Mouse (Mus musculus) olfactory bulb, adult 2 months (tissue): ENCODE data around the gene Zbtb32. TPM values are rescaled to one million over a fixed set of nuclear protein-coding genes. Genes with fewer than 3 reads are reported as not detected.

Experiments
- H3K27ac ChIP-seq: fragments of 200-500 bp; 2 replicates; pipeline ENCODE4 v1.5.1; 2012; ENCODE audit warnings: low read depth, low read length; ENCODE audit not compliant: insufficient read depth
- H3K4me1 ChIP-seq: fragments of 200-500 bp; 2 replicates; pipeline ENCODE4 v1.6.1; 2012; ENCODE audit warnings: low read length; ENCODE audit not compliant: control insufficient read depth, insufficient read depth
- H3K4me3 ChIP-seq: fragments of 200-500 bp; 2 replicates; pipeline ENCODE4 v1.5.1; 2012; ENCODE audit warnings: mild to moderate bottlenecking, low read depth, low read length, moderate library complexity; ENCODE audit not compliant: insufficient read depth
- CTCF ChIP-seq: fragments of 200-500 bp; IDR thresholded peaks from 2 replicates; pipeline ENCODE4 v1.5.1; 2012; ENCODE audit warnings: low read depth, mild to moderate bottlenecking, low read length, moderate library complexity; ENCODE audit not compliant: insufficient read depth
- POLR2A ChIP-seq: fragments of 200-500 bp; IDR thresholded peaks from 2 replicates; pipeline ENCODE4 v1.6.1; 2012; ENCODE audit warnings: mild to moderate bottlenecking, low read depth, low read length, moderate library complexity; ENCODE audit not compliant: insufficient read depth
- WGBS: fragments of 180-500 bp; shearing (Covaris S2); methylation state at CpG from one replicate; pipeline ENCODE4 v1.1.7; 2018; 5-methylcytosine and 5-hydroxymethylcytosine counted together
- polyA plus RNA-seq: library from polyadenylated mRNA; stranded (reverse); fragments of >200 nt; gene quantifications from 2 replicates; pipeline ENCODE4 v1.2.4, GENCODE M21; 2012; ENCODE audit warnings: low replicate concordance; ENCODE audit not compliant: missing spikeins, insufficient read depth, insufficient read length

Gene Zbtb32
- polyA plus RNA-seq, 1 experiment: not detected

DNA sequence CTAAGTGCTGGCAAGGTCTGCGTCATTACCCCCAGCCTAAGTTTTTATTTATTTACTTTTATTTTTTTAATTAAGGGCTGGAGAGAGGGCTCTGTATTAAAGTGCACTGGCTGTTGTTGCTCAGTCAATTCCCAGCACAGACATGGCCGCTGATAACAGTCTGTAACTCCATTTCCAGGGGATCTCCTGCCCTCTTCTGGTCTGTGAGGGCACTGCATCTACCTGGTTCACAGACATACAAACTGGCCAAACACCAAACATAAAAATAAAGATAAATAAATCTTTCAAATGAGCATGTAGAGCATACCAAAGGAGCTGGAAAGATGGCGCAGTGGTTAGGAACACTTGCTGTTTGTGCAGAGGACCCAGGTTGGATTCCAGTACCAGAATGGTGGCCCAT lies 20.5 kb upstream of the Zbtb32 start:
- H3K4me1 ChIP-seq: peaks cover 9% of the 10 kb centered on the region; the same call in 1 of the 2 replicates
- TF ChIP-seq POLR2A: no peak
- TF ChIP-seq CTCF: no peak
- H3K27ac ChIP-seq: no peak overlapping the region
- WGBS: 83% methylated on average over 3 of the region's 3 CpGs
- H3K4me3 ChIP-seq: no peak overlapping the region

DNA sequence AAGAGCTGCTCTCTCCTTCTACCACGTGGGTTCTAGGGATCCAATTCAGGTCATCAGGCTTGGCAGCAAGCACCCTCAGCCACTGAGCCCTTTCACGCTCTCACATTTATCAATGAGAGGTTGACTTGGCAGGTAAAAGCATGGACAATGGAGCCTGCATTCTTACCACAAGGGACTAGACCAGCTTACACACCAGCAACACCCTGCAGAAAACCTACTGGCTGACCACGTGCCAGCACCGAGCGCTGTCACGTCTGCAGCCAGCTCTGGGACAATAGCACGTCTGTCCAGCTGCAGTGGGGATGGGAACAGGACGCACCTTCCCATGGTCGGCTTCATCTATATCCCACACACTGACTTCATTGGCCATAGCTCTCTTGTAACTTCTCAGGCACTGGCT lies 19.9 kb upstream of the Zbtb32 start:
- Histone ChIP-seq H3K27ac (no peak overlapping the region), H3K4me3 (no peak overlapping the region), H3K4me1 (peaks cover 9% of the 10 kb centered on the region; the same call in 1 of the 2 replicates)
- 90% methylated on average over 9 of the region's 9 CpGs for WGBS
- no peak for TF ChIP-seq CTCF
- no peak for TF ChIP-seq POLR2A

DNA sequence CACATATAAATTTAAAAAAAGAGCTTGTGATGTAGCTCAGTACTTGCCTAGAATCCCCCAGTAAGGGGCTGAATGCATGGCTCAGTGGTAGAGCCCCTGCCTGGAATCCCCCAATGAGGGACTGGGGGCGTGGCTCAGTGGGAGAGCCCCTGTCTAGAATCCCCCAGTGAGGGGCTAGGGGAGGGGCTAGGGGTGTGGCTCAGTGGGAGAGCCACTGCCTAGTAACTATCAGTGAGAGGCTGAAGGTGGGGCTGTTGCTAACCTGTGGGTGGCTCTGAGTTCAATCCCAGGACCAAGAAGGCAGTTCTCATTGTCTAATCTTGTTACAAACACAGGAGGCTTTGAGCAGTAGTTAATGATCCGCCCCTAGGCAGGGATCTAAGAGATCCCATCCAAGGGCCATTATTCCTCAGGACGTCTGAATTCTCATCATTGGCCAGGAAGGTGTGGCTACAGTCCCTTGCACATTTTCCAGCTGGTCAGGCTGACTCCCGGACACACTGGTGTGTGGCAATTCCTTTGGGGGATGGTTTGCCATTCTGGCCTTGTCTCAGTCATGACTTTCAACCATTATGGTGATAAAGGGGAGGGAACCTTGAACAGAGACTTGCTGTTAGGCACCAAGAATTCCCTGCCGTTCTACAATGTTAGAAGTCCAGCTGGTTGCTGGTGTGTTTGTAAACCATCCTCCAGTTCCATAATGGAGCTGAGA lies 16.5 kb upstream of the Zbtb32 start:
- TF ChIP-seq POLR2A (no peak), CTCF (no peak)
- no peaks in the 10 kb centered on the region for H3K4me1 ChIP-seq
- H3K27ac ChIP-seq: no peak overlapping the region
- WGBS: 54% methylated on average over 5 of the region's 5 CpGs
- no peak overlapping the region for H3K4me3 ChIP-seq

DNA sequence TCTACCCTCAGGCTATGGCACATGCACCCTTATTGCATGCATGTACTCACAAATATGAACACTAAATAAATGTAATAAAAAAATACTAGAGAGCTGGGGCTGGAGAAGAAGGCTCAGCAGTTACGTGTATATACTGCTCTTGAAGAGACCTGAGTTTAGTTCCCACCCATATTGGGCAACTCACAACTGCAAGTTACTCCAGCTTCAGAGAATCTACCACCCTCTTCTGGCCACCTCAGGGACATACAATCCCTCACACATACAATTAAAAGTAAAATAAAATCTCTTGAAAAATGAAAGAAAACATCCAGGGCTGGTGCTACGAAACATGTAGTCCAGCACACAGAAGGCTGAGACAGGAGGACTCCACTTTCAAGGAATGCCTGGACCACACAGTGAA lies 15.7 kb upstream of the Zbtb32 start:
- no peaks in the 10 kb centered on the region for H3K4me1 ChIP-seq
- WGBS: 76% methylated on average over 2 of the region's 2 CpGs
- TF ChIP-seq POLR2A (no peak), CTCF (no peak)
- no peak overlapping the region for H3K27ac ChIP-seq
- no peak overlapping the region for H3K4me3 ChIP-seq

DNA sequence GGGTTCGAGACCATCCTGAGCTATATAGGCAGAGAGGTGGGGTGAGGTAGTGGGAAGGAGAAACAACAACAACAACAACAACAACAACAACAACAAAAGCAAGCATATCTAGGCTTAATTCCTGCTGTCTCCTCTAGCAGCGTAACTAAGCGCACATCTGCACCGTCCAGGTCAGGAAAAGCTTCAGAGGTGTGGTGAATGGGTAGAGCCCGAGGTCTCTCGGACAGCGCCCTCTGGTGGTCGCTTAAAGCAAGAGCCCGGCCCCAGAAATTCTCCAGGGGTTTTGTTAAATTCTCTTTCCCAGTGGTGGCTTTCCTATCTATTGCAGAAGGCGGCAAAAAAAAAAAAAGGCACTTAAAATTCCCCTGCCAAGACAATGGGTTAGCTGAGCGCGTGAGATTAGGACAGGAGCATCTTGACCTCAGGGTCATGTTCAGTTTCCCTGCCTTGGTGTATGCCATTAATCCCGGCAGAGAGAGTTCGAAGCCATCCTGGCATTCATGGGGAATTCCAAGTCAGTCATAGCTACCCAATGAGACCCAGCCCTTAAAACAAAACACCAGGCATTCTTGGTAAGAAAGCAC lies 14.9 kb upstream of the Zbtb32 start:
- 17% methylated on average over 14 of the region's 14 CpGs for WGBS
- TF ChIP-seq POLR2A: no peak
- peak; percentile 65; the same call in 1 of the 2 replicates for TF ChIP-seq CTCF
- Histone ChIP-seq H3K27ac (no peak overlapping the region), H3K4me1 (no peaks in the 10 kb centered on the region), H3K4me3 (no peak overlapping the region)

DNA sequence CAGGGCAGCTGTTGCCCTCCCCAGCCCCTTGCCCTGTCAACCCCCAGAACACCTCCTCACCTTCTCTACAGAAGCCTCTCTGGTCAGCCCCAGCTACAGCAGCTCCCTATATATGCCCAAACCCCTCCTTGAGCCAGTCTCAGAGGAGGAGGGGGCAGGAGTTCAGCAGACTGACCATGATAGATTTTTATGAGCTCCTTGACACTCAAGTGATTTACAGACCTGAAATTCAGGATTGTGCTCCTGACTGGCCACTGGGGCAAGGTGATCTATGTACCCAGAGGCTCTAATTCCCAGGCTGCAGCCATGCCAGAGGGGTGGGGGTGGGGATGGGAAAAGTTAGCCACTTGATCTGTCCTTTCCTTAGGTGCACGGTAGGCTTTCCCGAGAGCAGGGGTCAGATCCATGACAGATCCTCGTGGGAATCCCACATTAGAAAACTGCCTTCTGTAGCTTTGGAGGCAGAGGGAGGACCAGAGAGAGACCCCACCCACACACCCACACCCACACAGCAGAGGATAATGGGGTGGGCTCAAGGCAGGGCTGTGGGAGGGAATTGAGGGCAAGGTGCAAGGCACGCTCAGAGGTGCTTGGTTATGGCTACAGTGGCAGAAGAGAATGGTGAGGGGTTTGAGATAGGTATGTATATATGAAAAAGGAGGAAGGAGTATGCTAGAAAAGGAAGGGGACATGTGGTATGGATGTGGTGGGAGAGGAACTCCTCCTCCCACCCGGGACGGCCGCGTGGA lies 14.1 kb upstream of the Zbtb32 start, which contains the start of gene Upk1a:
Upk1a (minus strand) TSS at position 194 of the 749 bp plus-strand sequence.
- TF ChIP-seq CTCF (no peak), POLR2A (no peak)
- WGBS: 80% methylated on average over 8 of the region's 8 CpGs

DNA sequence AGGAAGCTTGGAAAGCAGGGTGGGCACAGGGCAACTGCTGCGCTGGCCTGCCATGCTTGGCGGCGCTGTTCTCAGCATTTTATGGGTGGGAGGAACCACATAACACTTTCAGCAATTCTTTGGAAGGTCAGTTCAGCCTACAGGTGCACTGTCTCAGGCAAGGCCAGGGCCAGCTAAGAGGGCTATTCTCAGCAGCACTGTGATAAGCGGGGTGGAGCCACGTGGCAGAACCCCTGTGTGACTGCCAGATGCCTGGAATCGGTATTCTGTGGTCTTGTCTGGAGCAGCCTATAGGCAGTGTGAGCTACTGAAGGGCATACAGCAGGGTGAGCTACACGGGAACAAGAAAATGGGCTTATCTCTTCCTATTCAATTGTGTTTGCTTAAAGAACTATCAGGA lies 11.3 kb upstream of the Zbtb32 start:
- no peak for TF ChIP-seq POLR2A
- no peak for TF ChIP-seq CTCF

More for the DNA sequence above, 14.1 kb upstream of the Zbtb32 start, which contains the start of gene Upk1a:
- H3K4me1 ChIP-seq: no peaks in the 10 kb centered on the region
- no peak within 1 kb of the TSS for H3K27ac ChIP-seq
- H3K4me3 ChIP-seq: no peak within 1 kb of the TSS

DNA sequence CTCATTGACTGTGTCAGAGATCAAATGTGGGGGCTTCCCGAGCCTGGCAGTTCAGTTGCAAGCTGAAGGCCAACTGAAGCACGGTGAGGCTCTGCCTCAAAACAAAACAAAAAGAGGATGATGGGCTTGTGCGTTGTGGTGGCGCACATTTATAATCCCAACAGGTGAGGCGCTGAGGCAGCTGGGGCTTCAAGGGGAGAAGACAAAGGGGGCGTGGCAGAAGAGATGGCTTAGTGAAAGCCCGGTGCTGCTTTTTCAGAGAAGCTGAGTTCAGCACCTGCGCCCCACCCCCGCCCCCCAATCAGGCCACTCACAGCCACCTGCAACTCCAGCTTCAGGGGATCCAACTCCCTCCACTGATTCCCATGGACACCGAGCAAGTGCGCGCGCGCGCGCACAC lies 9.8 kb upstream of the Zbtb32 start:
- 53% methylated on average over 16 of the region's 16 CpGs for WGBS
- no peak for TF ChIP-seq CTCF
- TF ChIP-seq POLR2A: no peak
- Histone ChIP-seq H3K27ac (no peak overlapping the region), H3K4me3 (no peak overlapping the region), H3K4me1 (no peaks in the 10 kb centered on the region)

More for the DNA sequence above, 11.3 kb upstream of the Zbtb32 start:
- Histone ChIP-seq H3K4me1 (no peaks in the 10 kb centered on the region), H3K4me3 (no peak overlapping the region), H3K27ac (no peak overlapping the region)
- WGBS: 70% methylated on average over 7 of the region's 7 CpGs

DNA sequence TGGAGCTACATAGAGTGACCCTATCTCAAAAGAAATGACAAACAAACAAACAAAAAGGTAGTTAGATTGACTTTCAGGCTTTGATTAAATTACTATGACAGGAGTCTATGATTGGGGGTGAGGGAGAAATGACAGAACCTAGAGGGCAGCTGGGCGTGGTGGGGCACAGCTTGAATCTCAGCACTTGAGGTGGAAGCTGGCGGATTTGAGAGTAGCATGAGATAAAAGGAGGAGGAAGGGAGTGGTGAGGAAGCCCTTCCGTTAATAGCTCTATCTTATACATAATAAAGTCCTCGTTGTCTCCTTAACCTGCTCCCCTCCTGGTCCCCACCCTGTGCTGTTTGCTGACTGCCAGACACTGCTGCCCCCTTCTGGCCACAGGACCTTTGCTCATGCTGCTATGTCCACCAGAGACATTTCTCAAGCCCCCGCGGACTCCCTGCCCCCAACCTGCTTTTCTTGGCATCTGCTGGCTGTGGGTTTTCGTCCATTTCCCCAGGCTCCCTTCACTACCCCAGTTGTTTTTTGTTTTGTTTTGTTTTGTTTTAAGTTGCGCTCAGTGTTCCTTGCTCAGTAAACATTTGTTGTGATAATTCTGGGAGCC lies 9.1 kb upstream of the Zbtb32 start:
- H3K4me1 ChIP-seq: no peaks in the 10 kb centered on the region
- TF ChIP-seq CTCF: 0 out of 2 replicates have a peak, but pooled peaks have one; percentile 14
- TF ChIP-seq POLR2A: no peak
- no peak overlapping the region for H3K4me3 ChIP-seq
- H3K27ac ChIP-seq: no peak overlapping the region
- 29% methylated on average over 8 of the region's 8 CpGs for WGBS
